Mouse (Mus musculus) spleen, adult 2 months (tissue): Measurements from ENCODE around the gene Fermt2. TPM values are rescaled to one million over a fixed set of nuclear protein-coding genes. Genes with fewer than 3 reads are reported as not detected.
"Not testable (repeated sequence)": the region's sequence is repeated elsewhere in the genome, so short reads cannot be mapped to it uniquely, and the experiment has no call there.

Experiments
- DNase-seq, 2 experiments: peaks; one replicate each; pipeline versions ENCODE4 v3.0.0 to v3.0.0-alpha.2; 2012 to 2021; ENCODE audit warnings: low spot score in 2 of 2, low read depth in 1 of 2
- H3K27ac ChIP-seq: fragments of 200-500 bp; 2 replicates; pipeline ENCODE4 v1.5.1; 2012; ENCODE audit warnings: low read length, inconsistent platforms; ENCODE audit not compliant: insufficient read depth
- H3K27me3 ChIP-seq: fragments of 200-500 bp; 2 replicates; pipeline ENCODE4 v1.6.1; 2012; ENCODE audit warnings: mild to moderate bottlenecking, moderate library complexity, low read length, inconsistent platforms; ENCODE audit not compliant: control insufficient read depth, insufficient read depth
- H3K36me3 ChIP-seq: fragments of 200-500 bp; 2 replicates; pipeline ENCODE4 v1.6.1; 2012; ENCODE audit warnings: mild to moderate bottlenecking, low read length, inconsistent platforms; ENCODE audit not compliant: control insufficient read depth, insufficient read depth
- H3K4me1 ChIP-seq: fragments of 200-500 bp; 2 replicates; pipeline ENCODE4 v1.6.1; 2011; ENCODE audit warnings: inconsistent platforms; ENCODE audit not compliant: control insufficient read depth, insufficient read depth, insufficient read length
- H3K4me3 ChIP-seq: fragments of 200-500 bp; 2 replicates; pipeline ENCODE4 v1.5.1; 2011; ENCODE audit warnings: mild to moderate bottlenecking, inconsistent platforms; ENCODE audit not compliant: insufficient read depth, insufficient read length; ENCODE audit errors: extremely low read depth
- CTCF ChIP-seq: fragments of 200-500 bp; IDR thresholded peaks from 2 replicates; pipeline ENCODE4 v1.5.1; 2011; ENCODE audit warnings: mild to moderate bottlenecking, inconsistent platforms; ENCODE audit not compliant: insufficient read depth, insufficient read length, insufficient replicate concordance; ENCODE audit errors: extremely low read depth
- POLR2A ChIP-seq: fragments of 200-500 bp; IDR thresholded peaks from 2 replicates; pipeline ENCODE4 v1.6.1; 2011; ENCODE audit warnings: low read depth, low read length, inconsistent platforms
- WGBS: fragments of 180-500 bp; shearing (Covaris S2); methylation state at CpG from one replicate; pipeline ENCODE4 v1.1.7; 2018; 5-methylcytosine and 5-hydroxymethylcytosine counted together
- polyA plus RNA-seq: library from polyadenylated mRNA; depleted of rRNA; stranded (reverse); fragments of >200 nt; gene quantifications from 2 replicates; pipeline ENCODE4 v1.2.3, GENCODE M21; 2012

The Fermt2 gene
- polyA plus RNA-seq, 1 experiment, result 7.9 TPM

GRCm38 (mm10) chr14:45497116-45497515 is 32.8 kb downstream of the Fermt2 start:
- 92% methylated on average over 3 of the region's 3 CpGs for WGBS
- TF ChIP-seq POLR2A, result no peak
- no peak for TF ChIP-seq CTCF
- Histone ChIP-seq H3K4me3 (no peak overlapping the region), H3K27ac (no peak overlapping the region), H3K36me3 (no peaks in the 10 kb centered on the region), H3K27me3 (no peaks in the 10 kb centered on the region), H3K4me1 (no peaks in the 10 kb centered on the region)
- no peak for DNase-seq

- not testable (repeated sequence) for H3K4me3 ChIP-seq, H3K27ac ChIP-seq, H3K36me3 ChIP-seq, H3K27me3 ChIP-seq, DNase-seq, H3K4me1 ChIP-seq
- WGBS, result 91% methylated on average over 14 of the region's 14 CpGs
Measured at GRCm38 (mm10) chr14:45495810-45496209, 34.1 kb downstream of the Fermt2 start.

- no peaks in the 10 kb centered on the region for H3K27me3 ChIP-seq
- no peak for DNase-seq
- 90% methylated on average over 4 of the region's 4 CpGs for WGBS
- H3K4me3 ChIP-seq, result no peak overlapping the region
- no peak for TF ChIP-seq POLR2A
- no peak for TF ChIP-seq CTCF
- no peak overlapping the region for H3K27ac ChIP-seq
- no peaks in the 10 kb centered on the region for H3K36me3 ChIP-seq
- no peaks in the 10 kb centered on the region for H3K4me1 ChIP-seq
Measured at GRCm38 (mm10) chr14:45493891-45494290, 36.0 kb downstream of the Fermt2 start.

- Histone ChIP-seq H3K36me3 (no peaks in the 10 kb centered on the region), H3K27me3 (no peaks in the 10 kb centered on the region), H3K4me3 (no peak overlapping the region), H3K4me1 (no peaks in the 10 kb centered on the region), H3K27ac (no peak overlapping the region)
- DNase-seq, result no peak
- 88% methylated on average over 4 of the region's 4 CpGs for WGBS
- no peak for TF ChIP-seq POLR2A
- no peak for TF ChIP-seq CTCF
Measured at GRCm38 (mm10) chr14:45492668-45493067, 37.2 kb downstream of the Fermt2 start.

- Histone ChIP-seq H3K27ac (no peak overlapping the region), H3K4me1 (no peaks in the 10 kb centered on the region), H3K36me3 (no peaks in the 10 kb centered on the region), H3K4me3 (no peak overlapping the region), H3K27me3 (no peaks in the 10 kb centered on the region)
- WGBS, result 56% methylated on average over 4 of the region's 4 CpGs
- no peak for DNase-seq
- TF ChIP-seq POLR2A, result no peak
- no peak for TF ChIP-seq CTCF
Measured at GRCm38 (mm10) chr14:45492038-45492437, 37.9 kb downstream of the Fermt2 start.

- not testable (repeated sequence) for H3K36me3 ChIP-seq, H3K4me3 ChIP-seq, DNase-seq, H3K27ac ChIP-seq, H3K4me1 ChIP-seq, H3K27me3 ChIP-seq
- 83% methylated on average over 2 of the region's 2 CpGs for WGBS
Measured at GRCm38 (mm10) chr14:45487201-45487600, 42.7 kb downstream of the Fermt2 start.

GRCm38 (mm10) chr14:45483361-45483760 is 46.6 kb downstream of the Fermt2 start:
- WGBS, result 88% methylated on average over 11 of the region's 11 CpGs
- H3K27ac ChIP-seq, H3K36me3 ChIP-seq, H3K4me3 ChIP-seq, H3K4me1 ChIP-seq, DNase-seq, H3K27me3 ChIP-seq: not testable (repeated sequence)
